Mouse (Mus musculus) MEL (cell line): ENCODE results near the gene Tango6. TPM values are rescaled to one million over a fixed set of nuclear protein-coding genes. Genes with fewer than 3 reads are reported as not detected.

Experiments
- DNase-seq: peaks from one replicate; pipeline ENCODE4 v3.0.0; 2011; ENCODE audit warnings: low read depth, low spot score
- H3K27ac ChIP-seq: 2 replicates; pipeline ENCODE4 v1.5.1; 2012; ENCODE audit warnings: low read depth, mild to moderate bottlenecking, control low read depth, low read length, moderate library complexity; ENCODE audit not compliant: control insufficient read depth
- H3K27me3 ChIP-seq, 2 experiments: fragments of 150-350 bp in 1 of 2; sonication (generic) in 1 of 2; 2 replicates each; pipeline ENCODE4 v1.6.1; 2012; ENCODE audit warnings: low read length in 2 of 2, mild to moderate bottlenecking in 2 of 2, improper control_type of control experiment in 1 of 2, moderate library complexity in 1 of 2; ENCODE audit not compliant: insufficient read depth in 2 of 2, control insufficient read depth in 1 of 2
- H3K36me3 ChIP-seq, 2 experiments: 2 replicates each; pipeline ENCODE4 v1.6.1; 2012 to 2014; ENCODE audit warnings: low read length in 2 of 2, improper control_type of control experiment in 1 of 2, inconsistent platforms in 1 of 2, mild to moderate bottlenecking in 1 of 2; ENCODE audit not compliant: insufficient read depth in 2 of 2, control insufficient read depth in 1 of 2
- H3K4me1 ChIP-seq, 2 experiments: fragments of 150-350 bp in 1 of 2; sonication (generic) in 1 of 2; 2 replicates each; pipeline ENCODE4 v1.6.1; 2012; ENCODE audit warnings: low read length in 2 of 2, improper control_type of control experiment in 1 of 2, mild to moderate bottlenecking in 1 of 2; ENCODE audit not compliant: insufficient read depth in 2 of 2, control insufficient read depth in 1 of 2
- H3K4me3 ChIP-seq, 2 experiments: fragments of 150-350 bp in 1 of 2; sonication (generic) in 1 of 2; 2 replicates each; pipeline ENCODE4 v1.5.1; 2012; ENCODE audit warnings: low read depth in 2 of 2, low read length in 2 of 2, mild to moderate bottlenecking in 2 of 2, moderate library complexity in 2 of 2, control low read depth in 1 of 2, improper control_type of control experiment in 1 of 2; ENCODE audit not compliant: control insufficient read depth in 1 of 2, insufficient read depth in 1 of 2
- H3K79me2 ChIP-seq: 2 replicates; pipeline ENCODE4 v1.6.1; 2012; ENCODE audit warnings: mild to moderate bottlenecking, low read length, moderate library complexity; ENCODE audit not compliant: control insufficient read depth, poor library complexity, insufficient read depth
- H3K9ac ChIP-seq: 2 replicates; pipeline ENCODE4 v1.6.1; 2012; ENCODE audit warnings: low read depth, mild to moderate bottlenecking, control low read depth, low read length, moderate library complexity; ENCODE audit not compliant: control insufficient read depth, poor library complexity, severe bottlenecking
- H3K9me3 ChIP-seq: fragments of 150-350 bp; sonication (generic); replicated peaks from 2 replicates; pipeline ENCODE4 v1.6.1; 2012; ENCODE audit warnings: mild to moderate bottlenecking, low read length, improper control_type of control experiment, moderate library complexity; ENCODE audit not compliant: insufficient read depth
- CTCF ChIP-seq, 3 experiments: IDR thresholded peaks in 2 of 3; conservative IDR thresholded peaks in 1 of 3; 2 replicates each; pipeline ENCODE4 v1.5.1; 2011 to 2012; ENCODE audit warnings: low read length in 3 of 3, low read depth in 2 of 3, mild to moderate bottlenecking in 2 of 3, improper control_type of control experiment in 1 of 3, inconsistent platforms in 1 of 3, mixed read lengths in 1 of 3, moderate library complexity in 1 of 3; ENCODE audit not compliant: control insufficient read depth in 1 of 3, insufficient read depth in 1 of 3, poor library complexity in 1 of 3, severe bottlenecking in 1 of 3
- ELF1 ChIP-seq: IDR thresholded peaks from 2 replicates; pipeline ENCODE4 v1.6.1; 2014; ENCODE audit warnings: low read depth, mild to moderate bottlenecking, inconsistent platforms, low read length, improper control_type of control experiment, moderate library complexity
- EP300 ChIP-seq, 2 experiments: IDR thresholded peaks; 2 replicates each; pipeline ENCODE4 v1.6.1; 2011; ENCODE audit warnings: improper control_type of control experiment in 2 of 2, low read length in 2 of 2, low read depth in 1 of 2, mild to moderate bottlenecking in 1 of 2
- JUND ChIP-seq: IDR thresholded peaks from 2 replicates; pipeline ENCODE4 v1.6.1; 2011; ENCODE audit warnings: low read depth, mild to moderate bottlenecking, improper control_type of control experiment, low read length
- KAT2A ChIP-seq: conservative IDR thresholded peaks from 2 replicates; pipeline ENCODE4 v1.6.1; 2012; ENCODE audit warnings: low read depth, low read length, improper control_type of control experiment, inconsistent platforms
- MAFK ChIP-seq: IDR thresholded peaks from 2 replicates; pipeline ENCODE4 v1.6.1; 2011; ENCODE audit warnings: low read depth, mild to moderate bottlenecking, low read length, improper control_type of control experiment, borderline replicate concordance
- MAX ChIP-seq: IDR thresholded peaks from 2 replicates; pipeline ENCODE4 v1.6.1; 2011; ENCODE audit warnings: low read length, improper control_type of control experiment
- MXI1 ChIP-seq: IDR thresholded peaks from 2 replicates; pipeline ENCODE4 v1.6.1; 2011; ENCODE audit warnings: mild to moderate bottlenecking, low read depth, low read length, improper control_type of control experiment
- NRF1 ChIP-seq: IDR thresholded peaks from 2 replicates; pipeline ENCODE4 v1.6.1; 2014; ENCODE audit warnings: low read depth, mild to moderate bottlenecking, inconsistent platforms, low read length, improper control_type of control experiment, moderate library complexity; ENCODE audit not compliant: poor library complexity, insufficient read depth, severe bottlenecking
- POLR2AphosphoS5 ChIP-seq: IDR thresholded peaks from 2 replicates; pipeline ENCODE4 v1.6.1; 2012; ENCODE audit warnings: low read depth, borderline replicate concordance, mild to moderate bottlenecking, inconsistent platforms, low read length, moderate library complexity, mixed read lengths
- RAD21 ChIP-seq: IDR thresholded peaks from 2 replicates; pipeline ENCODE4 v1.6.1; 2011; ENCODE audit warnings: mild to moderate bottlenecking, low read depth, low read length, improper control_type of control experiment
- RCOR1 ChIP-seq: IDR thresholded peaks from 2 replicates; pipeline ENCODE4 v1.6.1; 2012; ENCODE audit warnings: low read depth, mild to moderate bottlenecking, inconsistent platforms, low read length, improper control_type of control experiment
- SIN3A ChIP-seq: IDR thresholded peaks from 2 replicates; pipeline ENCODE4 v1.6.1; 2012; ENCODE audit warnings: low read length, improper control_type of control experiment, inconsistent platforms
- TAL1 ChIP-seq: IDR thresholded peaks from 2 replicates; pipeline ENCODE4 v1.6.1; 2012; ENCODE audit warnings: mild to moderate bottlenecking, inconsistent platforms, low read length, moderate library complexity, mixed read lengths
- TBP ChIP-seq: IDR thresholded peaks from 2 replicates; pipeline ENCODE4 v1.8.0; 2011; ENCODE audit warnings: low read depth, low read length, improper control_type of control experiment
- TCF12 ChIP-seq: IDR thresholded peaks from 2 replicates; pipeline ENCODE4 v1.6.1; 2014; ENCODE audit warnings: low read depth, mild to moderate bottlenecking, inconsistent platforms, low read length, improper control_type of control experiment, moderate library complexity
- UBTF ChIP-seq: IDR thresholded peaks from 2 replicates; pipeline ENCODE4 v1.6.1; 2012; ENCODE audit warnings: low read depth, mild to moderate bottlenecking, inconsistent platforms, low read length, improper control_type of control experiment, moderate library complexity, borderline replicate concordance; ENCODE audit not compliant: insufficient read depth
- USF1 ChIP-seq: IDR thresholded peaks from 2 replicates; pipeline ENCODE4 v1.6.1; 2014; ENCODE audit warnings: low read depth, mild to moderate bottlenecking, inconsistent platforms, low read length, improper control_type of control experiment, moderate library complexity
- USF2 ChIP-seq, 2 experiments: IDR thresholded peaks; 2 replicates each; pipeline ENCODE4 v1.6.1; 2011 to 2012; ENCODE audit warnings: improper control_type of control experiment in 2 of 2, low read length in 2 of 2, borderline replicate concordance in 1 of 2, inconsistent platforms in 1 of 2, low read depth in 1 of 2, mild to moderate bottlenecking in 1 of 2; ENCODE audit not compliant: insufficient read depth in 1 of 2
- ZMIZ1 ChIP-seq: IDR thresholded peaks from 2 replicates; pipeline ENCODE4 v1.6.1; 2012; ENCODE audit warnings: low read depth, mild to moderate bottlenecking, inconsistent platforms, low read length, improper control_type of control experiment, moderate library complexity
- polyA plus RNA-seq, 2 experiments: library from polyadenylated mRNA; stranded (reverse) in 1 of 2; unstranded in 1 of 2; fragments of >175 nt in 1 of 2; fragments of >200 nt in 1 of 2; gene quantifications; 2 replicates each; pipeline versions ENCODE4 v1.2.1 to v1.2.4; 2012; ENCODE audit warnings: low replicate concordance in 2 of 2, low read depth in 1 of 2; ENCODE audit not compliant: insufficient read length in 2 of 2, insufficient read depth in 1 of 2, missing spikeins in 1 of 2
- total RNA-seq: library from RNA; depleted of rRNA; stranded (reverse); fragments of 300-350 nt; gene quantifications from 2 replicates; pipeline ENCODE4 v1.2.3, GENCODE M21; 2012

The Tango6 gene
- total and polyA plus RNA-seq, 3 experiments = 3.0 to 6.1 TPM; not detected in 1

DNA sequence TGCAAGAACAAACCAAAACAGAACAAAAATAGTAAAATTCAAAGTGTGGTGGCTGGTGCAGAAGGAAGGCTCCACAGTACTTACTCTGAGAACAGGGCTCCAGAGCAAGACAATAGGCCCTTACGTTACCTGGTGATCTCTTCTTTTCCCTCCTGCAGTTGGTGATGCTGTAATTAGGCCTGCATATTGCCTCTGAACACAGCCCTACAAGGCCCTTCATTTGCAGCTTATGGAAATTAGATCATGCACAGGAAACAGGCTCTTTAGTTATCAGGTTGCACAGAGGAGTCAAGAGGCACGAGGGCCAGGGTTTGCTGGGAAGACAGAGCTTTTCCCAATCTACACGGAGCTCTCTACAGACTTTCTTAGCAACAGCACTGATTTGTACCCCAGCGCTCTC lies 31.4 kb downstream of the Tango6 start:
- no peak for DNase-seq
- Histone ChIP-seq H3K27ac (no peak overlapping the region), H3K36me3 (no peaks in the 10 kb centered on the region; a peak in 1 of 4 replicates), H3K9me3 (no peaks in the 10 kb centered on the region), H3K4me1 (no peaks in the 10 kb centered on the region), H3K27me3 (no peaks in the 10 kb centered on the region), H3K9ac (no peak overlapping the region), H3K79me2 (no peaks in the 10 kb centered on the region), H3K4me3 (no peak overlapping the region)
- no peak for TF ChIP-seq KAT2A
- TF ChIP-seq USF2 (IDR thresholded peaks at IDR 0.05; ENCODE audit: borderline replicate concordance in 1 of 2, insufficient read depth in 1 of 2, low read depth in 1 of 2, low read length in 2 of 2) = no peak
- no peak for TF ChIP-seq TBP
- TF ChIP-seq POLR2AphosphoS5 = no peak
- no peak for TF ChIP-seq MAX
- no peak for TF ChIP-seq MXI1
- no peak for TF ChIP-seq ZMIZ1
- TF ChIP-seq SIN3A = no peak
- TF ChIP-seq UBTF = no peak
- no peak for TF ChIP-seq ELF1
- no peak for TF ChIP-seq JUND
- TF ChIP-seq MAFK = no peak
- no peak for TF ChIP-seq USF1
- no peak for TF ChIP-seq NRF1
- TF ChIP-seq TCF12 = no peak
- TF ChIP-seq TAL1 = no peak
- no peak for TF ChIP-seq CTCF (IDR thresholded peaks at IDR 0.05 in 2 of 3, conservative IDR thresholded peaks at IDR 0.05 in 1 of 3; ENCODE audit: control insufficient read depth in 1 of 3, insufficient read depth in 1 of 3, low read depth in 2 of 3, low read length in 3 of 3, poor library complexity in 1 of 3, severe bottlenecking in 1 of 3)
- TF ChIP-seq RCOR1 = no peak
- TF ChIP-seq EP300 (IDR thresholded peaks at IDR 0.05; ENCODE audit: low read depth in 1 of 2, low read length in 2 of 2) = no peak

DNA sequence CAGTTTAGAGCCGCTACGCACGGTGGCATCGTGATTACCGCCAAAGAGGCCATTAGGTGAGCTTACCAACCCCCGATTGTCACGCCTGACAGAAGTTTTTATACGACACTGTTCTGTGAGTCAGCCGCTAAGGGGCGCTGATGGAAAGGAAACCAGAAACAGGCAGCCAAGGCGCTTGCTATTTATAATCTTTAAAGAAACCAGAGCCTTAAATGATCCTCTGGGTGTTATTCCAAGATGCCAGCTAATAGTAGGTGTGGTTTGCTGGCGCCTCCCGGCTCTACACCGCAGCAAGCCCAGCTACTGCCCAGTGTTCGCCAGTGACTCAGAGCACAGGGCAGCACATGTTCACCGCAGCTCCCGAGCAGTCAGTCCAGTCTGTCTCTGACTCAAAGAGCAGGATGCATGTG lies 35.2 kb downstream of the Tango6 start:
- Histone ChIP-seq H3K9me3 (no peaks in the 10 kb centered on the region), H3K36me3 (no peaks in the 10 kb centered on the region; a peak in 1 of 4 replicates), H3K27me3 (no peaks in the 10 kb centered on the region)
- TF ChIP-seq RAD21 (peak; percentile 25), TAL1 (no peak), MXI1 (no peak), CTCF (IDR thresholded peaks at IDR 0.05 in 2 of 3, conservative IDR thresholded peaks at IDR 0.05 in 1 of 3; ENCODE audit: control insufficient read depth in 1 of 3, insufficient read depth in 1 of 3, low read depth in 2 of 3, low read length in 3 of 3, poor library complexity in 1 of 3, severe bottlenecking in 1 of 3) (peak in 1 of 3 experiments; percentile 6; a peak in 1 of 6 replicates)
- TF ChIP-seq, all 39 proteins: peak for 2
- Histone ChIP-seq H3K27ac (no peak overlapping the region), H3K9ac (no peak overlapping the region), H3K4me3 (no peak overlapping the region), H3K4me1 (no peaks in the 10 kb centered on the region), H3K79me2 (no peaks in the 10 kb centered on the region)
- peak; percentile 8 for DNase-seq
